In genomic region chr10:75052902-75053301, GRCm38 (mm10) we compare ENCODE assay signal across 28 mouse cellular contexts. TPM values are rescaled to one million over a fixed set of nuclear protein-coding genes. Genes with fewer than 3 reads are reported as not detected.
A peak's percentile ranks its signal among the peaks of the same experiment; 100 is the strongest.
DNase-seq lines count a peak whose midpoint lies in the region; ATAC-seq and TF ChIP-seq lines count a peak whose summit lies in the region.
"Had no signal": no experiment of that assay in that cellular context is flagged by ENCODE, and none has a peak within 500 bp of the region (broad histone marks: within the 10 kb centered on the region; RNA-seq: fewer than 3 reads in every experiment).

No protein-coding gene starts in this region.

- TF ChIP-seq CTCF in cortical plate, adult 2 months (IDR thresholded peaks at IDR 0.05; ENCODE audit: extremely low read depth, insufficient read depth, low read length) = no peak
- TF ChIP-seq CTCF in liver, embryonic 14.5 days (IDR thresholded peaks at IDR 0.05; ENCODE audit: low read depth) = no peak

- H3K4me3 ChIP-seq in cortical plate, adult 2 months (ENCODE audit: insufficient read depth, low read length) = no peak overlapping the region
- H3K4me3 ChIP-seq in liver, embryonic 14.5 days (ENCODE audit: insufficient read depth in 1 of 2, low read depth in 2 of 2, low read length in 2 of 2) = no peak overlapping the region
- H3K4me3 ChIP-seq: forebrain, embryonic 13.5 days; heart, embryonic 10.5 days; heart, embryonic 15.5 days; hindbrain, embryonic 13.5 days; layer of hippocampus, adult 2 months; left cerebral cortex, adult 2 months; limb, embryonic 12.5 days; midbrain, embryonic 15.5 days; neural tube, embryonic 15.5 days had no signal

- no peak overlapping the region for H3K9ac ChIP-seq in liver, embryonic 14.5 days (replicated peaks)
- H3K9ac ChIP-seq: forebrain, embryonic 13.5 days; heart, embryonic 15.5 days; hindbrain, embryonic 13.5 days; limb, embryonic 12.5 days; midbrain, embryonic 15.5 days; neural tube, embryonic 15.5 days had no signal

- WGBS in liver, embryonic 14.5 days (ENCODE audit: insufficient replicate concordance) = 57% methylated on average over 8 of the region's 8 CpGs

- ATAC-seq in liver, embryonic 14.5 days (ENCODE audit: insufficient read depth) = peak; percentile 11; the same call in 1 of the 2 replicates
- no peak for ATAC-seq in inflammation-experienced regulatory T-cells, adult 6 months
- ATAC-seq: CD4-positive, CD25-positive, alpha-beta regulatory T cell, adult 4 months; forebrain, embryonic 13.5 days; intestine, postnatal 0 days; midbrain, embryonic 15.5 days had no signal

- H3K4me2 ChIP-seq in liver, embryonic 14.5 days (ENCODE audit: low read depth) = no peak overlapping the region
- H3K4me2 ChIP-seq: forebrain, embryonic 13.5 days; heart, embryonic 15.5 days; hindbrain, embryonic 13.5 days; limb, embryonic 12.5 days; midbrain, embryonic 15.5 days; neural tube, embryonic 15.5 days had no signal

- H3K27ac ChIP-seq in cortical plate, adult 2 months (ENCODE audit: insufficient read depth, low read length) = no peak overlapping the region
- H3K27ac ChIP-seq in liver, embryonic 14.5 days = no peak overlapping the region
- H3K27ac ChIP-seq: forebrain, embryonic 13.5 days; heart, embryonic 10.5 days; heart, embryonic 15.5 days; hindbrain, embryonic 13.5 days; layer of hippocampus, adult 2 months; left cerebral cortex, adult 2 months; limb, embryonic 12.5 days; macrophage; midbrain, embryonic 15.5 days; neural tube, embryonic 15.5 days had no signal

- H3K36me3 ChIP-seq in liver, embryonic 14.5 days (replicated peaks; ENCODE audit: control insufficient read depth, insufficient read depth, low read depth) = no peaks in the 10 kb centered on the region
- H3K36me3 ChIP-seq: heart, embryonic 10.5 days; heart, embryonic 15.5 days; hindbrain, embryonic 13.5 days; midbrain, embryonic 15.5 days; neural tube, embryonic 15.5 days had no signal

- H3K27me3 ChIP-seq in liver, embryonic 14.5 days (ENCODE audit: control insufficient read depth, insufficient read depth, low read length) = no peaks in the 10 kb centered on the region
- H3K27me3 ChIP-seq: forebrain, embryonic 13.5 days; limb, embryonic 12.5 days; midbrain, embryonic 15.5 days; neural tube, embryonic 15.5 days had no signal

- peak; percentile 56 for DNase-seq in kidney, adult 18-20 months
- no peak for DNase-seq in kidney, postnatal 4 days
- DNase-seq in kidney, postnatal 10 days = peak; percentile 29
- no peak for DNase-seq in liver, embryonic 14.5 days (ENCODE audit: low read depth in 3 of 3, low spot score in 3 of 3)
- DNase-seq in ovary, postnatal 10 days (ENCODE audit: low spot score) = no peak
- DNase-seq in spleen, postnatal 10 days (ENCODE audit: low spot score in 2 of 2) = no peak
- DNase-seq: adrenal gland, postnatal 25 days; cerebellum, adult 2 months; gastrocnemius, postnatal 14 days; lung, adult 2 months; lung, postnatal 10 days; right cerebral cortex, adult 18-20 months had no signal

- no peaks in the 10 kb centered on the region for H3K9me3 ChIP-seq in liver, embryonic 14.5 days (ENCODE audit: control insufficient read depth, low read length)
- H3K9me3 ChIP-seq: forebrain, embryonic 13.5 days; heart, embryonic 10.5 days; heart, embryonic 15.5 days; hindbrain, embryonic 13.5 days; limb, embryonic 12.5 days; midbrain, embryonic 15.5 days; neural tube, embryonic 15.5 days had no signal

- 0 out of 2 replicates have a peak, but pooled peaks have one; percentile 3 for TF ChIP-seq POLR2A in cortical plate, adult 2 months (IDR thresholded peaks at IDR 0.05; ENCODE audit: extremely low read depth, insufficient read depth, low read length)

- H3K4me1 ChIP-seq in cortical plate, adult 2 months (ENCODE audit: control insufficient read depth, insufficient read depth, low read length) = peaks cover 3% of the 10 kb centered on the region
- peaks cover 2 to 30% of the 10 kb centered on the region in 2 experiments; a peak in 3 of 4 replicates for H3K4me1 ChIP-seq in liver, embryonic 14.5 days (replicated peaks; ENCODE audit: control insufficient read depth in 2 of 2, insufficient read depth in 2 of 2, low read length in 1 of 2)
- H3K4me1 ChIP-seq: limb, embryonic 12.5 days had no signal

- no peak for TF ChIP-seq EP300 in liver, embryonic 14.5 days (IDR thresholded peaks at IDR 0.05; ENCODE audit: low read depth)

RNA-seq across cellular contexts. Expression of gene Bcr, which starts 7.5 kb away (rescaled TPM):
- polyA plus RNA-seq in cortical plate, adult 2 months (2012; rRNA removed) = 67.3 and 78.1 TPM in 2 replicates
- 3.3 and 3.5 TPM in 2 replicates for polyA plus RNA-seq in liver, embryonic 14.5 days (2012; rRNA removed)
- polyA plus RNA-seq in liver, embryonic 14.5 days (2014; fragmentation: Nextera tagmentation; extraction: Ambion mirVana) = 0.85 and 1.3 TPM in 2 replicates
- polyA plus RNA-seq in inflammation-experienced regulatory T-cells, adult 6 months (2017; shearing (Covaris generic)) = 1 to 10 TPM; 5.5 to 9.0 (median 6.4) TPM

RNA-seq across cellular contexts. Expression of gene Rab36, which starts 16.0 kb away (rescaled TPM):
- polyA plus RNA-seq in cortical plate, adult 2 months (2012; rRNA removed) = 40.8 and 40.9 TPM in 2 replicates
- 2.0 and 2.5 TPM in 2 replicates for polyA plus RNA-seq in liver, embryonic 14.5 days (2012; rRNA removed)
- polyA plus RNA-seq in liver, embryonic 14.5 days (2014; fragmentation: Nextera tagmentation; extraction: Ambion mirVana) = 0.70 and 1.1 TPM in 2 replicates
- 1 to 10 TPM in 1 of 3 experiments, under 1 TPM in 2; 0.51 to 1.3 (median 0.63) TPM for polyA plus RNA-seq in inflammation-experienced regulatory T-cells, adult 6 months (2017; shearing (Covaris generic))

RNA-seq across cellular contexts. Expression of gene Rsph14, which starts 20.5 kb away (rescaled TPM):
- 0.17 and 0.21 TPM in 2 replicates for polyA plus RNA-seq in cortical plate, adult 2 months (2012; rRNA removed)
- not detected in 2 replicates for polyA plus RNA-seq in liver, embryonic 14.5 days (2012; rRNA removed)
- not detected in 2 replicates for polyA plus RNA-seq in liver, embryonic 14.5 days (2014; fragmentation: Nextera tagmentation; extraction: Ambion mirVana)
- not detected for polyA plus RNA-seq in inflammation-experienced regulatory T-cells, adult 6 months (2017; shearing (Covaris generic))
- polyA plus RNA-seq: CD4-positive, CD25-positive, alpha-beta regulatory T cell, adult 4 months; embryonic facial prominence, embryonic 11.5 days; heart, embryonic 10.5 days; heart, embryonic 15.5 days; intestine, postnatal 0 days; limb, embryonic 12.5 days; macrophage; spleen, adult 2 months had no signal

Comparison
In these comparisons a context has a peak if more than half of its experiments do, and no peak if none do; other contexts are left out.
1. DNase-seq: peak in kidney, adult 18-20 months (single experiment) and kidney, postnatal 10 days (single experiment); none in kidney, postnatal 4 days (0 of 2), liver, embryonic 14.5 days (0 of 3), ovary, postnatal 10 days (single experiment) and spleen, postnatal 10 days (0 of 2).
2. RNA of gene Rab36, which starts 16.0 kb away (polyA plus RNA-seq): 40.8 to 40.9 TPM in cortical plate, adult 2 months; 0.70 to 2.5 TPM in liver, embryonic 14.5 days and 0.51 to 1.3 TPM in inflammation-experienced regulatory T-cells, adult 6 months; every median in the first group is over 10 times any median in the second.